Mouse (Mus musculus) embryonic facial prominence, embryonic 10.5 days (tissue): ENCODE measurements around the gene Pcgf1. TPM values are rescaled to one million over a fixed set of nuclear protein-coding genes. Genes with fewer than 3 reads are reported as not detected.
A peak's percentile ranks its signal among the peaks of the same experiment; 100 is the strongest.

Experiments
- DNase-seq: peaks from one replicate; pipeline ENCODE4 v3.0.0-alpha.2; 2017; ENCODE audit warnings: low spot score
- H3K27ac ChIP-seq: fragments of 300-500 bp; sonication (generic); replicated peaks from 2 replicates; pipeline ENCODE4 v1.5.1; 2016; ENCODE audit warnings: mild to moderate bottlenecking
- H3K27me3 ChIP-seq: fragments of 300-500 bp; sonication (generic); replicated peaks from 2 replicates; pipeline ENCODE4 v1.6.1; 2016; ENCODE audit warnings: low read depth, mild to moderate bottlenecking; ENCODE audit not compliant: poor library complexity, severe bottlenecking
- H3K36me3 ChIP-seq: fragments of 300-500 bp; sonication (generic); replicated peaks from 2 replicates; pipeline ENCODE4 v1.6.1; 2016; ENCODE audit warnings: mild to moderate bottlenecking, moderate library complexity
- H3K4me1 ChIP-seq: fragments of 300-500 bp; sonication (generic); 2 replicates; pipeline ENCODE4 v1.6.1; 2016
- H3K4me3 ChIP-seq: fragments of 300-500 bp; sonication (generic); 2 replicates; pipeline ENCODE4 v1.5.1; 2016; ENCODE audit warnings: mild to moderate bottlenecking, moderate library complexity
- H3K9me3 ChIP-seq: fragments of 300-500 bp; sonication (generic); 2 replicates; pipeline ENCODE4 v1.6.1; 2016; ENCODE audit warnings: mild to moderate bottlenecking
- WGBS: fragments of 180-500 bp; shearing (Covaris S2); methylation state at CpG from one replicate; pipeline ENCODE4 v1.1.7; 2016; 5-methylcytosine and 5-hydroxymethylcytosine counted together
- polyA plus RNA-seq: library from polyadenylated mRNA; unstranded; fragments of >200 nt; fragmentation: Nextera tagmentation; extraction: Ambion mirVana; gene quantifications from 2 replicates; pipeline ENCODE4 v1.2.1, GENCODE M21; 2016

Gene Pcgf1
- polyA plus RNA-seq, 1 experiment from 2014 or later: 49.5 TPM

DNA sequence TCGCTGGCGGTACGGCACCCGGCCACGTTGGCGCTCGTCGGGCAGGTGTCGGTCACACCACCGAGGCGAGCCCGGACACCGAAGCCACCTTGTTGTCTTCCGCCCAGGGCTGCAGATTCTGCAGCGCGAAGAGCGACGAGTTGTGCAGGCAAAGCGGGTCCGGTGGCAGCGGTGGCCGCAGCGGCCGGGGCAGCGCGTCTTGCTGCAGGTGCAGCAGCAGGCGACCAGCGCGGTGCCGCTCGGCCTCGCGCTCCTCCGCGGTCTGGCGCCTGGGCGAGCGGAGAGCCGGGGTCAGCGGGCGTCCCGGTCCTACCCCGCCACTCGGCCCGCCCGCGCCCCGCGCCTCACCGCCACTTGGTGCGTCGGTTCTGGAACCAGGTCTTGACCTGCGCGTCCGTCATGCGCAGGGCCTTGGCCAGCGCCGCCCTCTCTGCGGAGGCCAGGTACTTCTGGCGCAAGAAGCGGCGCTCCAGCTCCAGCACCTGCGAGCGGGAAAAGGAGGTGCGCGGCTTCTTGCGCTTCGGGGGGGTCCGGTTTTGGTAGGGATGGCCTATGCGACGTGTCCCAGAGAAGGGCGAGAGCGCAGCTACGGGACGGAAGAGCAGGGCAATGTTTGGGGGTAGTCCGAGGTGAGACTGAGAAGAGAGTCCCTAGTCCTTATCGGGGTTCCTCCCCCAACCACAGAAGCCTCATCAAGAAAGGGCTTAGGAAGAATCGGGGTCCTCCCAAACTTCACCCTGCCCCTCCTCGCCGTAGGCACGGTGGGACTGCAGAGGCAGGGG is 8.8 kb upstream of the Pcgf1 start:
- Histone ChIP-seq H3K9me3 (no peaks in the 10 kb centered on the region), H3K4me1 (peaks cover 47% of the 10 kb centered on the region), H3K27me3 (peaks cover 100% of the 10 kb centered on the region), H3K27ac (0 out of 2 replicates have a peak overlapping the region, but pooled peaks have one; percentile 14), H3K36me3 (no peaks in the 10 kb centered on the region), H3K4me3 (peak overlapping the region; percentile 51)
- under 1% methylated on average over 81 of the region's 81 CpGs for WGBS
- peak; percentile 67 for DNase-seq

DNA sequence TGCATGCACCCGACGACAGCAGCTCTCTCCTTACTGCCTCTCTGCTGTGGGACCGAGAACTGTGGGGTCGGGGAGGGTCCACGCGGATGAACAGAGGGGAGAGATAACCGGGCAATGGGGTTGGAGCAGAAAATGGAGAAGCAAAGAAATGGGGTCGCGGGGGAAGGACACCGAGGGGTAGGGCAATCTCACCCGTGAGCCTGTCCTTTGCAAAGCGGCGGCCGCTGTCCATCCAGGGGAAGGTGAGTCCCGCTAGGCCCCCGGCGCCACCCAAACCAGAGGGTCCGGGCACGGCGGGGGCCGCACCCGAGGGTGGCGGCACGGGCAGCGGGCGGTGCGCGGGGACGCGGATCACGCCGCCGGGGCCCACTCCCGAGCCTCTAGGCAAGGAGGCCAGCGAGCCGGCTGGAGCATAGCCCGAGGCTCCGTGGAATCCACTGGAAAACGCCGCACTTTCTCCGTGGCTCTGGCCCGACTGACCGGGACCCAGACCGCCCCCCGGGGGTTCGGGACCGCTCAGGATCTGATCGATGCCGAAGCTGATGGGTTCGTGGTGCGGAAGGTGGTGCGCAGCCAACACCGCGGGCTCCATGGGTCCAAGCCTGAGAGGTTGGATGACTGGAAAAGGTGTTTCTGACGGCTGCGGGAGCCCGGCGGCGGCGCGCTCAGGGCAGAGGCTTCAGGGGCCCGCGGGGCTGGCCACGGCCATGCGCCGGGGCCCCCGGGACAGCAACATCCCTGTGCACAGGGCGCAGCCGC is 8.0 kb upstream of the Pcgf1 start:
- peak overlapping the region; percentile 24; the same call in 1 of the 2 replicates for H3K27ac ChIP-seq
- 1% methylated on average over 69 of the region's 69 CpGs for WGBS

DNA sequence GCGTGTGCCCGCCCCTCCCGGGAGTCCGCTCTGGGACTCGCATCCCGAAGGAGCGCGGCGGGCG is 7.6 kb upstream of the Pcgf1 start, which contains the start of gene Tlx2:
Tlx2 (minus strand) TSS at position 47 of the 64 bp plus-strand sequence.
- Histone ChIP-seq H3K4me3 (peak within 1 kb of the TSS; percentile 51), H3K9me3 (no peaks in the 10 kb centered on the region), H3K27me3 (peaks cover 100% of the 10 kb centered on the region), H3K4me1 (peaks cover 43% of the 10 kb centered on the region), H3K27ac (peak within 1 kb of the TSS; percentile 24; the same call in 1 of the 2 replicates), H3K36me3 (no peaks in the 10 kb centered on the region)
- no peak for DNase-seq
- 0% methylated on average over 10 of the region's 10 CpGs for WGBS

More for the DNA sequence above, 8.0 kb upstream of the Pcgf1 start:
- Histone ChIP-seq H3K4me1 (peaks cover 43% of the 10 kb centered on the region), H3K27me3 (peaks cover 100% of the 10 kb centered on the region), H3K4me3 (peak overlapping the region; percentile 51), H3K9me3 (no peaks in the 10 kb centered on the region), H3K36me3 (no peaks in the 10 kb centered on the region)
- DNase-seq: peak; percentile 72

- WGBS: under 1% methylated on average over 52 of the region's 58 CpGs
- peak overlapping the region; percentile 51 for H3K4me3 ChIP-seq
- H3K4me1 ChIP-seq: peaks cover 43% of the 10 kb centered on the region
- H3K27me3 ChIP-seq: peaks cover 100% of the 10 kb centered on the region
- DNase-seq: peak; percentile 77
- H3K9me3 ChIP-seq: no peaks in the 10 kb centered on the region
- H3K36me3 ChIP-seq: no peaks in the 10 kb centered on the region
- peak overlapping the region; percentile 24; the same call in 1 of the 2 replicates for H3K27ac ChIP-seq
These were observed 7.1 kb upstream of the Pcgf1 start for GRCm38 (mm10) chr6:83070311-83071219.

DNA sequence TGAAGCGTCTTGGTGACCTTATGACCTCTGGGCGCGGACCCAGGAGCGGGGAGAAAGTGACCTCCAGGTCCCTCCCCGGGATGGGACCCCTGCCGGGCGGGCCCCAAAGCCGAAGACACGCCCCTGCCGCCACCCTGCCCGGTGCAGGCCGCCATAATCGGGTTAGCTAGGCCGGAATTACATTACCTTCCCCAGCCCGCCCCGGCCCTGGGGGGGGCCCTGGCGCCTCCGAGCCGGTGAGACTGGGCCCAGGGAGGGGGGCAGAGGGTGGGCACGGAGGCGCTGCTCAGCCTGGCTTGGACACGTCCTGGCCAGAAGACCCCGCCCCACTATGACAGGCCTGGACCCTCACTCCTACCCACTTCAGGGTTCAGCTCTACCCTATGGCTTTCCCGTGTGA is 6.4 kb upstream of the Pcgf1 start:
- peak overlapping the region; percentile 51 for H3K4me3 ChIP-seq
- H3K9me3 ChIP-seq: no peaks in the 10 kb centered on the region
- WGBS: under 1% methylated on average over 24 of the region's 24 CpGs

GRCm38 (mm10) chr6:83074979-83075378 is 2.7 kb upstream of the Pcgf1 start:
- Histone ChIP-seq H3K27me3 (peaks cover 78% of the 10 kb centered on the region), H3K4me1 (peaks cover 40% of the 10 kb centered on the region), H3K36me3 (peaks cover 2% of the 10 kb centered on the region), H3K4me3 (no peak overlapping the region), H3K27ac (no peak overlapping the region), H3K9me3 (no peaks in the 10 kb centered on the region)
- DNase-seq: no peak
- 20% methylated on average over 2 of the region's 2 CpGs for WGBS

More for the DNA sequence above, 6.4 kb upstream of the Pcgf1 start:
- Histone ChIP-seq H3K36me3 (no peaks in the 10 kb centered on the region), H3K27me3 (peaks cover 100% of the 10 kb centered on the region), H3K27ac (no peak overlapping the region), H3K4me1 (peaks cover 41% of the 10 kb centered on the region)
- peak; percentile 63 for DNase-seq

DNA sequence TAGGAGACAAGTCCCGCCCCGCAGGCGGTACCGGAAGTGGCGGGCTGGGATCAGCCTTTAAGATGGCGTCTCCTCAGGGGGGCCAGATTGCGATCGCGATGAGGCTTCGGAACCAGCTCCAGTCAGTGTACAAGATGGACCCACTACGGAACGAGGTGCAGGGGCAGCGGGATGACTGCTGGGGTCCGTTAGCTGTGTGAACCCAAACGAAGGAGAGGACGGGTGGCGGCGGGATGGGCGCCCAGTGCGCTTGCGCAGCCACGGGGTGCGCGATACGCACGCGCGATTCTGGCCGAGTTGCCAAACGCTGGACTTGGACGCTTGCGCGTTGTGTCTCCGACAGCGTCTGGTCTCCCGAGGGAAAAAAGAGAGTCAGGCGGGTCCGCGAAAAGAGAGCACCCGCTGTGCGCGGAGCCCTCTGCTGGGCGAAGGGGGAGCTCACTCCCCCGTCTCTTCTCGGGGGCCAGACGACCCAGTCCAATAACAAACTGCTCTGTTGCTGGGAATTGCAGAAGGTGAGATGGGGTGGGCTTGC is 722 bp downstream of the Pcgf1 start:
- Histone ChIP-seq H3K27me3 (peaks cover 71% of the 10 kb centered on the region), H3K4me1 (peaks cover 27% of the 10 kb centered on the region), H3K36me3 (peaks cover 32% of the 10 kb centered on the region), H3K9me3 (no peaks in the 10 kb centered on the region), H3K4me3 (peak overlapping the region; percentile 87), H3K27ac (peak overlapping the region; percentile 95)
- peak; percentile 99 for DNase-seq
- under 1% methylated on average over 46 of the region's 46 CpGs for WGBS

DNA sequence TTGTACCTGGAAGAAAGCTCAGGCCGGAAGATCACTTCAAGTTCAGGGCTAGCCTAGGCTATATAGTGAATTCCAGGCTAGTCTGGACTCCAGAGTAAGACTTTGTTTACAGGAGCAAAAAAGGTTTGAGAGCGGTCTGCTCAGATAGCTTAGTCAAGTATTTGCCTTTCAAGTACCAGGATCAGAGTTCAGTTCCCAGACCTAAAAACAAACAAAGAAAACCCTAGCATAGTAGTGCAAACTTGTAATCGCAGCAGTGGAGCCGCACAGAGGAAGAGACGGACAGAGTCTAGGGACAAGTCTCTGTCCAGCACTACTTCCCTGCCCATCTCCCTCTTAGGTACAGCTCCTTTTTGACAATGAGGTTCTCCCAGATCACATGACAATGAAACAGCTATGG is 2.5 kb downstream of the Pcgf1 start:
- DNase-seq: no peak
- peaks cover 71% of the 10 kb centered on the region for H3K27me3 ChIP-seq
- H3K4me1 ChIP-seq: peaks cover 41% of the 10 kb centered on the region
- H3K9me3 ChIP-seq: no peaks in the 10 kb centered on the region
- no peak overlapping the region for H3K27ac ChIP-seq
- peaks cover 32% of the 10 kb centered on the region for H3K36me3 ChIP-seq
- 96% methylated on average over 5 of the region's 5 CpGs for WGBS
- H3K4me3 ChIP-seq: no peak overlapping the region

DNA sequence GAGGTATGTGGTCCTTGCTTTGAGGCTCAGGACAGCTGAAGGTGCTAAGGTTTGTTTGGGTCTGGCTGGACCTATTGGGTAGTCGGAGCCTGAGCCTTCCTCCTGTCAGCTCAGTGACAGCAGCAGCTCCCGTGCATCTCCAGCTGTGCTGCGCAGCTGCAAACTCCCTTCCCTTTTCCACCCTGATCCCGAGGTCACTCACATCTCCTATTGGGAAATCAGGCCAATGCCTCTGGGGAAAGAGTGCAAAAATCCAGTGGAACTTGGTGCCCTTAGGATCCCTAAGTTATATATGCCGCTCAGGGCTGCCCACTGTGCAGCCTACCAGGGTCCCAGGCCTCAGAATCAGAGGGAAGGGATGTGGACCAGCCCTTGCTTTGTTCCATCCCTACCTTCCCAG is 5.8 kb downstream of the Pcgf1 start:
- no peak for DNase-seq
- Histone ChIP-seq H3K4me3 (no peak overlapping the region), H3K9me3 (no peaks in the 10 kb centered on the region), H3K4me1 (peaks cover 58% of the 10 kb centered on the region), H3K36me3 (peaks cover 32% of the 10 kb centered on the region), H3K27me3 (peaks cover 79% of the 10 kb centered on the region), H3K27ac (0 out of 2 replicates have a peak overlapping the region, but pooled peaks have one; percentile 19)
- 11% methylated on average over 5 of the region's 5 CpGs for WGBS

GRCm38 (mm10) chr6:83084477-83084876 is 6.8 kb downstream of the Pcgf1 start:
- no peak for DNase-seq
- WGBS: 3% methylated on average over 6 of the region's 6 CpGs
- Histone ChIP-seq H3K27ac (no peak overlapping the region), H3K36me3 (peaks cover 32% of the 10 kb centered on the region), H3K27me3 (peaks cover 88% of the 10 kb centered on the region), H3K4me3 (0 out of 2 replicates have a peak overlapping the region, but pooled peaks have one; percentile 9), H3K9me3 (no peaks in the 10 kb centered on the region), H3K4me1 (peaks cover 49% of the 10 kb centered on the region)

GRCm38 (mm10) chr6:83086121-83087035 is 8.7 kb downstream of the Pcgf1 start, which contains the start of gene Lbx2:
TSS of gene Lbx2 (plus strand) at chr6:83086367.
- H3K27me3 ChIP-seq: peaks cover 97% of the 10 kb centered on the region
- DNase-seq: peak; percentile 49
- H3K36me3 ChIP-seq: peaks cover 16% of the 10 kb centered on the region
- H3K9me3 ChIP-seq: no peaks in the 10 kb centered on the region
- peaks cover 47% of the 10 kb centered on the region for H3K4me1 ChIP-seq
- H3K27ac ChIP-seq: no peak within 1 kb of the TSS
- H3K4me3 ChIP-seq: peak within 1 kb of the TSS; percentile 49
- WGBS: 2% methylated on average over 42 of the region's 42 CpGs
